Mouse (Mus musculus) limb, embryonic 13.5 days (tissue): ENCODE data around the gene Rnase4. TPM values are rescaled to one million over a fixed set of nuclear protein-coding genes. Genes with fewer than 3 reads are reported as not detected.

Experiments
- polyA plus RNA-seq: library from polyadenylated mRNA; unstranded; fragments of >200 nt; fragmentation: Nextera tagmentation; extraction: Ambion mirVana; gene quantifications from 2 replicates; pipeline ENCODE4 v1.2.1, GENCODE M21; 2015

Gene Rnase4
- polyA plus RNA-seq, 1 experiment from 2014 or later = 30.2 TPM

Other genes with a start within 250 kb of the Rnase4 start
- gene Tep1, start 220.5 kb upstream of the Rnase4 start, polyA plus RNA-seq = 3.5 and 5.7 TPM in 2 replicates
- 0.08 and 0.10 TPM in 2 replicates for gene Klhl33, start 193.6 kb upstream of the Rnase4 start, polyA plus RNA-seq
- gene Osgep, start 166.2 kb upstream of the Rnase4 start, polyA plus RNA-seq = 177 and 184 TPM in 2 replicates
- 286 and 290 TPM in 2 replicates for gene Apex1, start 166.1 kb upstream of the Rnase4 start, polyA plus RNA-seq
- 46.8 and 47.4 TPM in 2 replicates for gene Pip4p1, start 160.2 kb upstream of the Rnase4 start, polyA plus RNA-seq
- gene Pnp, start 160.0 kb upstream of the Rnase4 start, polyA plus RNA-seq = 51.6 and 56.9 TPM in 2 replicates
- gene Gm49342, start 146.6 kb upstream of the Rnase4 start, polyA plus RNA-seq = not detected in 2 replicates
- gene Pnp2, start 135.1 kb upstream of the Rnase4 start, polyA plus RNA-seq = 0.37 and 0.42 TPM in 2 replicates
- 0.17 TPM in 1 of 2 replicates, not detected in the other for gene Rnase10, start 83.3 kb upstream of the Rnase4 start, polyA plus RNA-seq
- not detected in 2 replicates for gene Rnase9, start 49.2 kb upstream of the Rnase4 start, polyA plus RNA-seq
- gene Rnase11, start 40.9 kb upstream of the Rnase4 start, polyA plus RNA-seq = not detected in 2 replicates
- not detected in 2 replicates for gene Rnase12, start 33.4 kb upstream of the Rnase4 start, polyA plus RNA-seq
- 0.03 TPM in 1 of 2 replicates, not detected in the other for gene Olfr750, start 16.6 kb upstream of the Rnase4 start, polyA plus RNA-seq
- 6.7 and 7.6 TPM in 2 replicates for gene Ang, start 73 bp downstream of the Rnase4 start, polyA plus RNA-seq
- gene Eddm3b, start 23.3 kb downstream of the Rnase4 start, polyA plus RNA-seq = not detected in 2 replicates
- 0.97 and 1.2 TPM in 2 replicates for gene Rnase6, start 32.8 kb downstream of the Rnase4 start, polyA plus RNA-seq
- 0.14 TPM in 1 of 2 replicates, not detected in the other for gene Rnase1, start 55.7 kb downstream of the Rnase4 start, polyA plus RNA-seq
- not detected in 2 replicates for gene Rnase2b, start 71.2 kb downstream of the Rnase4 start, polyA plus RNA-seq
- not detected in 2 replicates for gene Ang2, start 108.1 kb downstream of the Rnase4 start, polyA plus RNA-seq
- not detected in 2 replicates for gene Ear14, start 112.3 kb downstream of the Rnase4 start, polyA plus RNA-seq
- gene Rnase2a, start 165.0 kb downstream of the Rnase4 start, polyA plus RNA-seq = not detected in 2 replicates